Mouse (Mus musculus): ENCODE data around the gene 1810010H24Rik.
"Not testable (repeated sequence)": the region's sequence is repeated elsewhere in the genome, so short reads cannot be mapped to it uniquely, and the experiment has no call there.

Gene 1810010H24Rik

DNA sequence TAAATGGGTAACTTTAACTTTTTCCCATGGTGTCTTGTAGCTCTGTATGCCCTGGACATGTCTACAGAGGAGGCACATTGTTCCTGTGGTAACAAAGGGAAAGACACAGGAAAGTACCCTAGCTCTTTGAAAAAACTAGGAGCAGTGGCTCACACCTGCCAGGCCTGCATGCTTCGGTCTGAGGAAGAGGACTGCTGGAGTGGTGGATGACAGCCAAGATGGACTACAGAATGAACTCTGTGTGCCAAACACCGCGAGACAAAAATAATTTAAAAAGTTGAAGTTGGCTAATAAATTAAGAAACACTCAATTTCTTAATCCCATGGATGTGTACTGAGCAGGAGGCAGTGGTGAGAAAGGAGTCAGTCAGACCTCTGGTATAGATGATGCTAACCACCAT is 15.9 kb downstream of the 1810010H24Rik start:
- intact Hi-C loops (cut with DNase I): no loop called here

DNA sequence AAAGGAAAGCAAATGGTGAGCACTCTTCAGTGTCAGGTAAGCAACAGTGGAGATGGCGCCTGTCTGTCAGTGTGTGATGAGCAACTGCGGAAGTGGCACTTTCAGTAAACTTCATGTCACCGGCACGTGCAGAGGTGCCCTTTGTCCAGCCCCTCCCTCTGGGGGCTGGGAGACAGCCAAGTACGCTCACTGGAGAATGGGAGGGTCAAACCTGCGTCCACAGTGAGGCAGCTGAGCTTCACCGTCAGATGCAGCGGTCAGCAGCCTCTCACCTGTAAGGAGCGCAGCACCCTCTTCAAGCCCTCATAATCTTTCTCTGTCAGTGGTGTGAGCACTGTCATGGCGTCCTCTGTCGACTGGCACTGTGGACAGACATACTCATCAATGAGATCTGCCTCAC is 17.9 kb downstream of the 1810010H24Rik start:
- intact Hi-C loops (cut with DNase I): no loop called here

DNA sequence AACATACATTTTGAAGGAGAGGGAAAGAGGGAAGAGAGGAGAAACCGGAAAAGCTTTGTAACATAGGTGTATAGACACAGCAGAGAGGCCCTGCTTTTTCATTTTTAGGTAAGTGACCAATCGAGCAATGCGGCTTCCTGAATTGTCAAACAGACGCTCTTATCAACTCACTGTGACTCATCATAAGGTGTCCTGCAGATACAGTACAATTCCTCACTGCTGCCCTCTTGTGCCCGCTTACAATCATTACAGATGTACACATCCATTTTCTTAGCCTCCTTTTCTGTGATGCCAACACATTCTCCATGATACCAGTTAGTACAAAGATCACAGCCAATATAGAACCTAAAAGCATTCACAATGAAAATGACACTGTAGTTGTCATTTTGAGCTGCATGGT is 18.8 kb downstream of the 1810010H24Rik start:
- intact Hi-C loops (cut with DNase I): no loop called here

DNA sequence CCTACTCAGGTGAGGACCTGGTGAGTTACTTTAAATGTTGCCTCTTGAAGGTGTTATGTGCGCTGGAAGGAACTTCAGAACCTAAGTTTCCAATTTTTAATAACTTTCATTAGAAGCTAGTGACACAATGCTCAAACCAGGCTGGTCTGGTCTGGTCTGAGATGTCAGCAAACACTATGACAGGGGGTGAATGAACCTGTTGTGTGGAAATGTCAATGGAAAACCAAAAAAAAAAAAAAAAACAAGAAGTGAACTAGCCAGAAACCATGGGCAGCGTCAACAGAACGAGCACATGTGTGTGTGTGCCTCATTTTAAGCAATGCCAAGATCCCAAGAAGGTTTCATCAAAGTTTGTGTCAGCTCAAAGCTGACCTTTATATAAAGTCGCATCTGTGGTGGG is 20.1 kb downstream of the 1810010H24Rik start:
- intact Hi-C loops (cut with DNase I): no loop called here

DNA sequence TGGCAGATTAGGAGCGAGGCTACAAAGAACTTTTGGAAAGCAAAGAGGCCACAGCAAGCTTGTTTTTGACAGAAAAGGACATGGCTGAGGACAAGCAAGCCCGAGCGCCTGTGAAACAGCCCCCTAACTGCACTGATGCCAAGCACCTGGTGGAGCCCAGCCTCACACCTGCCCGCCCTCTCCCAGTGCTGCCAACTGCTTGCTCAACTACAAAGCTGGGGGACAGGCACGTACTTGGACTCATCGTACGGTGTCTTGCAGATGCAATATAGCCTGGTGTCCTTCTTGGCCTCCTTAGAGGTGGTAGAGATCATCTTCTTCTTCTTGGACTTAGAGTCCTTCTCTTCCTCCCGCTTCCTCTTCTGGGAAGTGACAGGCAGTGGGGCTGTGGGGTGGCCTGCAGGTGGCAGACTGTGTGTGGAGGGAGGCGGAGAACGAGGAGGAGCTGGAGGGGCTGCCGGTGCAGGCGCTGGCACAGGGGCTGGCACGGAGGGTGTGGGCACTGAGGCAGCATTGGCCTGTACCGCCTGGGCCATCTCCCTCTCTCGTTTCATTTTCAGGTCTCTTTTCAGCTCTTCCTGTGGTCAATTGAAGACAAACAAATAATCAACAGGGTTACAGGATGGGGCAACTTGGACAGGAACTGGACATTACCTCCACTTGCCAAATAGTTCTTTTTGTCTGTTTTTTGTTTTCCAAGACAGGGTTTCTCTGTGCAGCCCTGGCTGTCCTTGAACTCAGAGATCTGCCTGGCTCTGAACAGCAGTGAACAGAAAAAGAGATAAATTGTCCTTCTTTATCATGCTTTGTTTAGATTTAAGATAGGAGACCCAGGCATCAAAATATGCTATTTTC is 21.5 kb downstream of the 1810010H24Rik start:
- intact Hi-C loops (cut with DNase I): loop anchor here (2.0 kb wide), 1 partner anchor 36 kb away; no protein-coding TSS in a partner anchor

DNA sequence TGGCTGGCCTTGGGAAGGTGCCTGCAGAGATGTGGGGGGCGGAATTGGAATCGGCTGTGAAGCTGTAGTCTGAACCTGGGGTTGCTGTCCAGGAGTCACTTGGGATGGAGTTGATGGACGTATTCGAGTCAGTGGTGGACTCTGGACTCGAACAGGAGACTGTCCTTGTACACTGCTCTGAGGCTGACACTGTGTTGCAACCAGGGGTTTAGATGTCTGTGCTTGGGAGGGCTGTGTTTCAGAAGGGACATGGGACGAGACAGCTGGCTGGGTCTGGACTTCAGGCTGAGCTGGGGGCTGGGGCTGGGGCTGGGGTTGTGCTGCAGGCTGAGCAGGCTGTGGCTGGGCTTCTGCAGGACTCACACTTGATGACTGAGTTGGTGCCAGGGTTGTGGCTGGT is 29.4 kb downstream of the 1810010H24Rik start:
- intact Hi-C loops (cut with DNase I): no loop called here

DNA sequence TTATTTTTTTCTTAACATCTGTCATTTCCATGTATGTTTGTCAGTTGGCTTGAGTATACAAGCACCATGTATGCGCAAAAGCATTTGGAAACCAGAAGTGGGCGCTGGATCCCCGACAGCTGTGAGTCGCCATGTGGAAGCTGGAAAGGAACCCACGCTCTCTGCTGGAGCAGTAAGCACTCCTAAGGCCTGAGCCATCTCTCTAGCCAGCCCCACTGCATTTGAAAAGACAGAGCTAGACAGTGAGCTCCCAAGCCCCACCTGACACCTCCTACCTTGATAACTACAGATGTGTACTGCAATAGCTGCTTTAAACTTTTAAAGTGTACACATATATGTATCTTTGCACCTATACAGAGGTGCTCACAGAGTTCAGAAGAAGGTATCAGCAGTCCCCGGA is 31.9 kb downstream of the 1810010H24Rik start:
- intact Hi-C loops (cut with DNase I): no loop called here

DNA sequence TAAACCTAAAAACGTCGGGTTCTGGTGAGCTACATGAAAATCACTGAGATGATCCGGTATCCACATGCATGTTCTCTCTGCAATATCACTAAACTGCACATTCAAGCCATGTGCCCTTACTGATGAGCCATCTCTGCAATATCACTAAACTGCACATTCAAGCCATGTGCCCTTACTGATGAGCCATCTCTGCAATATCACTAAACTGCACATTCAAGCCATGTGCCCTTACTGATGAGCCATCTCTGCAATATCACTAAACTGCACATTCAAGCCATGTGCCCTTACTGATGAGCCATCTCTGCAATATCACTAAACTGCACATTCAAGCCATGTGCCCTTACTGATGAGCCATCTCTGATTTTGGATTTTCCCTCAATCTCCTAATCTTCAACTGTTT is 34.2 kb downstream of the 1810010H24Rik start:
- intact Hi-C loops (cut with DNase I): not testable (repeated sequence)

DNA sequence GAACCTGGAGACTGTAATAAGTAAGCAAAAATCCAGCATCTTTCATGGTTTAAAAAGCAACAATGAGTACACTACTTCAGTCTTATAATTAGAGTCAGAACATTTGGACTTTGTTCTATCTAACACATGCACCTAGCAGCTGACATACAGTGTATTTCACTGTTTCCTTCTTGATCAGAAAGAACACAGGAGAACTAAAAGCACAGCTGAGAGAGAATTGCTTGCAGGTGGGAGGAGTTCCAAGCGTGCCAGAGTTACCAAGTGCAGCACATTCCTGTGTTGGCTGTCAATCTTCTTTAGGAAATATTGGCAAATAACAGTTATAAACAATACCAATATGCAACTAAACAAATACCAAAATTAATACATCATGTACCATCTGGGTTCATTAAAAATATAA is 35.5 kb downstream of the 1810010H24Rik start:
- intact Hi-C loops (cut with DNase I): no loop called here

DNA sequence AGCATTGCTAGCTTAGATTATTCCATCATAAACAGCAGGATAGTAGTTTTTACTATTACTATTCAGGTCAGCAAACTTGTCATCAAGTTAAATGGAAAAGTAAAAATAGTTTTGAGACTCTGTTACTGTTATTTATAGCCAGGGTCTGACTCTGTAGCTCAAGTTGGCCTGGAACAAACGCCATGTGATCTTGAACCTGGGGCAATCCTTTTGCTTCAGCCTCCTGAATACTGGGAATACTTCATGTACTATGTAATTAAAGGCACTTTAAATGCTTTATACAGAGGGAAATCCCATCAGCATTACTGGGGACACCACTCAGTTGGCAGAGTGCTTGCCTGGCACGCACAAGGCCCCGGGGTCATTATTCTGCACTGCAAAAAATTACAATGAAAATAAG is 37.6 kb downstream of the 1810010H24Rik start:
- intact Hi-C loops (cut with DNase I): no loop called here

DNA sequence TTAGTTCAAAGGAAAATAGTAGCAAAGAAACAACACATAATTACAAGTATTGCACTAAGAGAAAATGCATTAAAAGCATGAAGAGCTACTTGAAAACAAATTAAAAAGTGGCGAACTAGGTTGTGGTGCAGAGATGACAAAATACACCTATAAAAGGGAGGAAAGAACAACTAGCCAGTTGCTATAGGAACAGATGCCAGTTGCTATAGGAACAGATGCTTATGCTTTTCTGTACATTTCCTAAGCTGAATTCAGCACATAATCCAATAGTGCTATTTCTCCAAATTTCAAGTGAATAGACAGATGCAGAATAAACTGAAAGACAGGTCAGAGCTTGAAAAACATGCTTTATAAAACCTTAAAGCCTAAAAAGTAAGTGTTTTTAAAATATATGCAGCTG is 39.1 kb downstream of the 1810010H24Rik start:
- intact Hi-C loops (cut with DNase I): no loop called here

DNA sequence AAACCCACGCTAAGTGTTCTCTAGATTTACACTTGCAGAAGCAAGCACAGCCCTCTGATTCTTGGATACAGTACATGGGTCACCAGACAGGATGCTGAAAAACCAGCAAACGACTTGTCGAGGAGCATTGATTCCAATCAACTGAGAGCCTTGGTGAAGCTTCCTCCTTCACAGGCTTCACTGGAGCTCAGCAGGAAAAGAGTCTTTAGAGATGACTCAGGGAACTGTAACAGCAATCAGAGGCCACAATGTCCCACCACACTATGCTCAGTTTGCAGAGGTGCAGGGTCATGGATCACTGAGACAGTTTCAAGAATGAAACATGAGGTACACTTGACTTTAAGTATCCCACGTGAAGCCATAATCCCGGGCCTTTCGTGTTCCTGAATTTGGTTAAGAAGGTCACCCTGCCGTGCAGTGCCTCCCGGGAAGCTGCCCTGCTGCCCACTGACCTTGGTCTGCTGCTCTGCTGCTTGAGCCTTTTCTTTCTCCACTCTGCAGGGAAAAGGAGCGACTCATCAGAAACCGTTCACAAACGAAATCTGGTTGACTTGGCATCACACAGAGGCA is 39.8 kb downstream of the 1810010H24Rik start:
- intact Hi-C loops (cut with DNase I): no loop called here
